Mouse (Mus musculus) cerebellum, adult 2 months (tissue): ENCODE measurements around the gene Cacna2d3.

Source experiments
- CTCF ChIP-seq: fragments of 200-500 bp; IDR thresholded peaks from 2 replicates; pipeline ENCODE4 v1.5.1; 2011; ENCODE audit warnings: low read depth, mild to moderate bottlenecking, control low read depth, low read length, moderate library complexity, borderline replicate concordance; ENCODE audit not compliant: insufficient read depth
- POLR2A ChIP-seq: fragments of 200-500 bp; IDR thresholded peaks from 2 replicates; pipeline ENCODE4 v1.6.1; 2011; ENCODE audit warnings: low read length, control low read depth, borderline replicate concordance; ENCODE audit not compliant: insufficient read depth

DNA sequence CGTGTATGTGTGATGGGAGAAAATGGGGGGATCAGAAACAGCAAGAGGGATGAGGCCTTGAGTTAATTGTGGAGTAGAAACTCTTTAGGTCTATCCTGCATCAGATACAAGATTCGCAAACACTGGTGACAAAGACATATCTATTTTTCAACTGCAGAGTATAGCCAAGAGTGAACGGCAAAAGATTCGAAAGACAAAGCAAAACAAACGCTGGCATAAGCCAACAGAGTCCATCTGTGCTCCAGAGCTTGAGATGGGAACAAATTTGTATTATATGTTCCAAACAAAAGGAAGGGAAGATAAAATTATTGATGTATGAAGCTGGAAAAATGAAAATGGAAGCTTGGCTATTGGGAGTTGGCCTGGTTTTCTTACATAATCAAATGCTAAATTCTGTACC lies 802.8 kb downstream of the Cacna2d3 start:
- TF ChIP-seq POLR2A (no peak), CTCF (no peak)
